Mouse (Mus musculus): ENCODE measurements around the gene Ppl. TPM values are rescaled to one million over a fixed set of nuclear protein-coding genes. Genes with fewer than 3 reads are reported as not detected.
A peak's percentile ranks its signal among the peaks of the same experiment; 100 is the strongest.

Ppl gene
- 0.12 and 0.13 TPM in 2 replicates for polyA plus RNA-seq (2015; fragmentation: Nextera tagmentation; extraction: Ambion mirVana)

- H3K27me3 ChIP-seq: peaks cover 69% of the 10 kb centered on the region
- no peaks in the 10 kb centered on the region for H3K36me3 ChIP-seq
- 2% methylated on average over 38 of the region's 39 CpGs for WGBS
- no peak within 1 kb of the TSS for H3K27ac ChIP-seq
- peak within 1 kb of the TSS; percentile 52 for H3K4me2 ChIP-seq (replicated peaks)
- no peak for ATAC-seq
- no peaks in the 10 kb centered on the region for H3K9me3 ChIP-seq
- H3K4me3 ChIP-seq (replicated peaks): peak within 1 kb of the TSS; percentile 33
- peaks cover 11% of the 10 kb centered on the region for H3K4me1 ChIP-seq (replicated peaks)
- no peak within 1 kb of the TSS for H3K9ac ChIP-seq (replicated peaks)
Observed at GRCm38 (mm10) chr16:5132401-5132801, at the start of gene Ppl. Gene Ppl, minus strand, starts transcription at chr16:5132421.

GRCm38 (mm10) chr16:5172636-5173035, 40.4 kb upstream of the Ppl start:
- H3K9me3 ChIP-seq: no peaks in the 10 kb centered on the region
- WGBS: 93% methylated on average over 6 of the region's 6 CpGs

GRCm38 (mm10) chr16:5168829-5169228, 36.6 kb upstream of the Ppl start:
- Histone ChIP-seq H3K4me3 (replicated peaks) (no peak overlapping the region), H3K27ac (no peak overlapping the region), H3K9me3 (no peaks in the 10 kb centered on the region), H3K9ac (replicated peaks) (no peak overlapping the region), H3K4me1 (replicated peaks) (no peaks in the 10 kb centered on the region), H3K27me3 (no peaks in the 10 kb centered on the region), H3K36me3 (no peaks in the 10 kb centered on the region), H3K4me2 (replicated peaks) (no peak overlapping the region)
- no peak for ATAC-seq
- 83% methylated on average over 5 of the region's 5 CpGs for WGBS

More at GRCm38 (mm10) chr16:5172636-5173035, 40.4 kb upstream of the Ppl start:
- ATAC-seq: no peak
- no peak overlapping the region for H3K9ac ChIP-seq (replicated peaks)
- no peak overlapping the region for H3K4me2 ChIP-seq (replicated peaks)
- no peak overlapping the region for H3K4me3 ChIP-seq (replicated peaks)
- H3K36me3 ChIP-seq: no peaks in the 10 kb centered on the region
- H3K27me3 ChIP-seq: no peaks in the 10 kb centered on the region
- H3K27ac ChIP-seq: no peak overlapping the region
- H3K4me1 ChIP-seq (replicated peaks): no peaks in the 10 kb centered on the region

- no peak overlapping the region for H3K4me3 ChIP-seq (replicated peaks)
- H3K36me3 ChIP-seq: no peaks in the 10 kb centered on the region
- no peaks in the 10 kb centered on the region for H3K27me3 ChIP-seq
- no peak overlapping the region for H3K27ac ChIP-seq
- no peaks in the 10 kb centered on the region for H3K4me1 ChIP-seq (replicated peaks)
- 82% methylated on average over 2 of the region's 2 CpGs for WGBS
- H3K9me3 ChIP-seq: no peaks in the 10 kb centered on the region
- no peak for ATAC-seq
- no peak overlapping the region for H3K9ac ChIP-seq (replicated peaks)
- no peak overlapping the region for H3K4me2 ChIP-seq (replicated peaks)
Observed at GRCm38 (mm10) chr16:5168038-5168437, 35.8 kb upstream of the Ppl start.

- H3K27me3 ChIP-seq: no peaks in the 10 kb centered on the region
- H3K9me3 ChIP-seq: no peaks in the 10 kb centered on the region
- WGBS: 64% methylated on average over 6 of the region's 6 CpGs
- no peak overlapping the region for H3K4me2 ChIP-seq (replicated peaks)
- H3K4me3 ChIP-seq (replicated peaks): no peak overlapping the region
- no peak overlapping the region for H3K9ac ChIP-seq (replicated peaks)
- no peak for ATAC-seq
- 0 out of 2 replicates have a peak, but pooled peaks cover 5% of the 10 kb centered on the region for H3K4me1 ChIP-seq (replicated peaks)
- no peak overlapping the region for H3K27ac ChIP-seq
- no peaks in the 10 kb centered on the region for H3K36me3 ChIP-seq
Observed at GRCm38 (mm10) chr16:5164327-5164726, 32.1 kb upstream of the Ppl start.

GRCm38 (mm10) chr16:5159248-5159647, 27.0 kb upstream of the Ppl start:
- Histone ChIP-seq H3K4me3 (replicated peaks) (no peak overlapping the region), H3K4me2 (replicated peaks) (no peak overlapping the region), H3K4me1 (replicated peaks) (peaks cover 7% of the 10 kb centered on the region), H3K36me3 (no peaks in the 10 kb centered on the region), H3K9ac (replicated peaks) (no peak overlapping the region), H3K27ac (no peak overlapping the region), H3K9me3 (no peaks in the 10 kb centered on the region), H3K27me3 (no peaks in the 10 kb centered on the region)
- no peak for ATAC-seq
- WGBS: 88% methylated on average over 8 of the region's 8 CpGs

- WGBS: 92% methylated on average over 3 of the region's 3 CpGs
- H3K27me3 ChIP-seq: no peaks in the 10 kb centered on the region
Observed at GRCm38 (mm10) chr16:5157113-5157512, 24.9 kb upstream of the Ppl start.

GRCm38 (mm10) chr16:5156495-5156894, 24.3 kb upstream of the Ppl start:
- Histone ChIP-seq H3K36me3 (no peaks in the 10 kb centered on the region), H3K4me2 (replicated peaks) (no peak overlapping the region), H3K9me3 (no peaks in the 10 kb centered on the region), H3K4me3 (replicated peaks) (no peak overlapping the region), H3K27me3 (no peaks in the 10 kb centered on the region), H3K9ac (replicated peaks) (no peak overlapping the region), H3K27ac (no peak overlapping the region), H3K4me1 (replicated peaks) (peaks cover 25% of the 10 kb centered on the region)
- WGBS: 67% methylated on average over 2 of the region's 2 CpGs
- ATAC-seq: no peak

More at GRCm38 (mm10) chr16:5157113-5157512, 24.9 kb upstream of the Ppl start:
- Histone ChIP-seq H3K4me2 (replicated peaks) (no peak overlapping the region), H3K4me1 (replicated peaks) (peaks cover 25% of the 10 kb centered on the region), H3K36me3 (no peaks in the 10 kb centered on the region), H3K9ac (replicated peaks) (no peak overlapping the region), H3K4me3 (replicated peaks) (no peak overlapping the region), H3K27ac (no peak overlapping the region), H3K9me3 (no peaks in the 10 kb centered on the region)
- ATAC-seq: no peak

- Histone ChIP-seq H3K9ac (replicated peaks) (no peak overlapping the region), H3K4me1 (replicated peaks) (peaks cover 19% of the 10 kb centered on the region), H3K36me3 (no peaks in the 10 kb centered on the region), H3K9me3 (no peaks in the 10 kb centered on the region), H3K27ac (no peak overlapping the region), H3K4me2 (replicated peaks) (no peak overlapping the region), H3K27me3 (no peaks in the 10 kb centered on the region), H3K4me3 (replicated peaks) (no peak overlapping the region)
- 79% methylated on average over 3 of the region's 3 CpGs for WGBS
- ATAC-seq: no peak
Observed at GRCm38 (mm10) chr16:5155014-5155413, 22.8 kb upstream of the Ppl start.

- Histone ChIP-seq H3K36me3 (no peaks in the 10 kb centered on the region), H3K4me1 (replicated peaks) (peaks cover 19% of the 10 kb centered on the region), H3K27ac (peak overlapping the region; percentile 76), H3K9me3 (no peaks in the 10 kb centered on the region), H3K4me2 (replicated peaks) (no peak overlapping the region), H3K9ac (replicated peaks) (no peak overlapping the region), H3K27me3 (peaks cover 14% of the 10 kb centered on the region), H3K4me3 (replicated peaks) (no peak overlapping the region)
- ATAC-seq: peak; percentile 81
- 15% methylated on average over 6 of the region's 6 CpGs for WGBS
Observed at GRCm38 (mm10) chr16:5153299-5154026, 21.2 kb upstream of the Ppl start.

- H3K4me3 ChIP-seq (replicated peaks): no peak overlapping the region
- no peak for ATAC-seq
Observed at GRCm38 (mm10) chr16:5150544-5150943, 18.3 kb upstream of the Ppl start.

GRCm38 (mm10) chr16:5147037-5147385, 14.8 kb upstream of the Ppl start, which contains the start of gene Sec14l5:
Gene Sec14l5, plus strand, starts transcription at chr16:5147109.
- no peak within 1 kb of the TSS for H3K27ac ChIP-seq
- H3K4me1 ChIP-seq (replicated peaks): peaks cover 16% of the 10 kb centered on the region
- ATAC-seq: peak; percentile 75
- H3K9ac ChIP-seq (replicated peaks): peak within 1 kb of the TSS; percentile 37
- H3K4me3 ChIP-seq (replicated peaks): peak within 1 kb of the TSS; percentile 38
- peaks cover 27% of the 10 kb centered on the region for H3K27me3 ChIP-seq
- 19% methylated on average over 13 of the region's 13 CpGs for WGBS
- H3K4me2 ChIP-seq (replicated peaks): peak within 1 kb of the TSS; percentile 60
- no peaks in the 10 kb centered on the region for H3K9me3 ChIP-seq
- H3K36me3 ChIP-seq: no peaks in the 10 kb centered on the region

More at GRCm38 (mm10) chr16:5150544-5150943, 18.3 kb upstream of the Ppl start:
- Histone ChIP-seq H3K27ac (no peak overlapping the region), H3K9me3 (no peaks in the 10 kb centered on the region), H3K4me2 (replicated peaks) (no peak overlapping the region), H3K36me3 (no peaks in the 10 kb centered on the region), H3K27me3 (peaks cover 27% of the 10 kb centered on the region), H3K4me1 (replicated peaks) (peaks cover 35% of the 10 kb centered on the region), H3K9ac (replicated peaks) (no peak overlapping the region)
- 51% methylated on average over 10 of the region's 10 CpGs for whole genome bisulfite sequencing

Data from midbrain, embryonic 13.5 days (tissue).